29 mouse cellular contexts compared by ENCODE assay signal in genomic region chr9:48653399-48654070, GRCm38 (mm10). TPM values are rescaled to one million over a fixed set of nuclear protein-coding genes. Genes with fewer than 3 reads are reported as not detected.
DNase-seq lines count a peak whose midpoint lies in the region; ATAC-seq and TF ChIP-seq lines count a peak whose summit lies in the region.
"Had no signal": no experiment of that assay in that cellular context is flagged by ENCODE, and none has a peak within 500 bp of the region (broad histone marks: within the 10 kb centered on the region; RNA-seq: fewer than 3 reads in every experiment).

No protein-coding gene starts in this region.

- peaks cover 63% of the 10 kb centered on the region for H3K4me1 ChIP-seq in midbrain, embryonic 11.5 days (ENCODE audit: control insufficient read depth, insufficient read depth, low read length)
- peaks cover 10% of the 10 kb centered on the region for H3K4me1 ChIP-seq in midbrain, embryonic 16.5 days (ENCODE audit: control insufficient read depth, insufficient read depth, low read length)

- whole genome bisulfite sequencing in midbrain, embryonic 11.5 days = 39% methylated on average over 7 of the region's 7 CpGs
- WGBS in midbrain, embryonic 16.5 days = 48% methylated on average over 7 of the region's 7 CpGs

- H3K36me3 ChIP-seq in midbrain, embryonic 11.5 days (ENCODE audit: control insufficient read depth, insufficient read depth, low read length) = no peaks in the 10 kb centered on the region
- H3K36me3 ChIP-seq in midbrain, embryonic 16.5 days (ENCODE audit: control insufficient read depth, insufficient read depth, low read length) = no peaks in the 10 kb centered on the region
- H3K36me3 ChIP-seq: embryonic facial prominence, embryonic 13.5 days; heart, embryonic 15.5 days; hindbrain, embryonic 15.5 days had no signal

- H3K27ac ChIP-seq in gastrocnemius, adult 2 months = peak overlapping the region; percentile 46; the same call in 1 of the 2 replicates
- H3K27ac ChIP-seq in layer of hippocampus, adult 2 months = peak overlapping the region; percentile 46; the same call in 1 of the 2 replicates
- no peak overlapping the region for H3K27ac ChIP-seq in midbrain, embryonic 11.5 days (ENCODE audit: low read depth, low read length)
- H3K27ac ChIP-seq in midbrain, embryonic 16.5 days (ENCODE audit: low read length) = no peak overlapping the region
- H3K27ac ChIP-seq: embryonic facial prominence, embryonic 10.5 days; embryonic facial prominence, embryonic 13.5 days; heart, embryonic 15.5 days; hindbrain, embryonic 15.5 days had no signal

- no peak overlapping the region for H3K4me3 ChIP-seq in gastrocnemius, adult 2 months
- H3K4me3 ChIP-seq in layer of hippocampus, adult 2 months = no peak overlapping the region
- no peak overlapping the region for H3K4me3 ChIP-seq in midbrain, embryonic 11.5 days (ENCODE audit: low read depth, low read length)
- H3K4me3 ChIP-seq in midbrain, embryonic 16.5 days (ENCODE audit: low read depth, low read length) = no peak overlapping the region
- H3K4me3 ChIP-seq: embryonic facial prominence, embryonic 10.5 days; embryonic facial prominence, embryonic 13.5 days; erythroblast, embryonic 14.5 days; heart, embryonic 15.5 days; hindbrain, embryonic 15.5 days had no signal

- ATAC-seq in midbrain, embryonic 11.5 days (ENCODE audit: low FRiP score) = no peak
- no peak for ATAC-seq in midbrain, embryonic 16.5 days
- ATAC-seq: forebrain, embryonic 14.5 days; forebrain, postnatal 0 days; Patski had no signal

- H3K9me3 ChIP-seq in midbrain, embryonic 11.5 days (ENCODE audit: control insufficient read depth, low read length) = no peaks in the 10 kb centered on the region
- H3K9me3 ChIP-seq in midbrain, embryonic 16.5 days (replicated peaks; ENCODE audit: control insufficient read depth, low read length, poor library complexity, severe bottlenecking) = no peaks in the 10 kb centered on the region
- H3K9me3 ChIP-seq: embryonic facial prominence, embryonic 10.5 days; embryonic facial prominence, embryonic 13.5 days; G1E; heart, embryonic 15.5 days; hindbrain, embryonic 15.5 days had no signal

- no peak for DNase-seq in gastrocnemius, adult 2 months
- DNase-seq in gastrocnemius, postnatal 25 days = no peak
- no peak for DNase-seq in layer of hippocampus, adult 2 months (ENCODE audit: low spot score in 2 of 2)
- no peak for DNase-seq in layer of hippocampus, adult 18-20 months (ENCODE audit: low spot score in 2 of 2)
- DNase-seq in midbrain, embryonic 11.5 days (ENCODE audit: low spot score, missing footprints) = peak; percentile 80
- no peak for DNase-seq in left cerebral cortex, postnatal 4 days
- DNase-seq: adrenal gland, adult 2 months; adrenal gland, postnatal 14 days; B cell, adult 2 months; cerebellum, adult 11-12 months; cerebellum, adult 8-10 months; cerebellum, postnatal 10 days; cerebellum, postnatal 36 days; embryo, embryonic 11 days; forebrain, postnatal 0 days; heart, postnatal 10 days; heart, postnatal 36 days had no signal

- peak overlapping the region; percentile 6; the same call in 1 of the 2 replicates for H3K9ac ChIP-seq in midbrain, embryonic 11.5 days (ENCODE audit: low read length)
- H3K9ac ChIP-seq in midbrain, embryonic 16.5 days (ENCODE audit: low read depth, low read length) = no peak overlapping the region
- H3K9ac ChIP-seq: embryonic facial prominence, embryonic 13.5 days; forebrain, postnatal 0 days; heart, embryonic 15.5 days; hindbrain, embryonic 15.5 days had no signal

- no peak for TF ChIP-seq CTCF in gastrocnemius, adult 2 months (IDR thresholded peaks at IDR 0.05)
- no peak for TF ChIP-seq CTCF in layer of hippocampus, adult 2 months (conservative IDR thresholded peaks at IDR 0.05)

- intact Hi-C loops in gastrocnemius, adult 2 months (cut with DNase I) = no loop called here
- intact Hi-C loops in left cerebral cortex, postnatal 4 days (cut with DNase I) = no loop called here

- H3K27me3 ChIP-seq in midbrain, embryonic 11.5 days (ENCODE audit: control insufficient read depth, insufficient read depth, low read length) = no peaks in the 10 kb centered on the region
- no peaks in the 10 kb centered on the region; the same call in 1 of the 2 replicates for H3K27me3 ChIP-seq in midbrain, embryonic 16.5 days (ENCODE audit: control insufficient read depth, insufficient read depth, low read depth, low read length)
- H3K27me3 ChIP-seq: CH12.LX had no signal

- H3K4me2 ChIP-seq in midbrain, embryonic 11.5 days = no peak overlapping the region
- H3K4me2 ChIP-seq in midbrain, embryonic 16.5 days (ENCODE audit: low read length) = no peak overlapping the region
- H3K4me2 ChIP-seq: embryonic facial prominence, embryonic 13.5 days; heart, embryonic 11.5 days; heart, embryonic 15.5 days; hindbrain, embryonic 15.5 days had no signal

RNA-seq across cellular contexts. Expression of gene Nnmt, which starts 48.6 kb away (rescaled TPM):
- total RNA-seq in gastrocnemius, adult 2 months (2021) = 1 to 10 TPM; 1.5 to 3.0 TPM
- total RNA-seq in gastrocnemius, postnatal 25 days (2021) = 1 to 10 TPM; 2.7 to 9.5 TPM
- total RNA-seq in layer of hippocampus, adult 2 months (2021) = 1 to 10 TPM; 1.7 to 1.9 TPM
- total RNA-seq in layer of hippocampus, adult 18-20 months (2021) = 1 to 10 TPM; 2.3 to 2.7 TPM
- 0.94 and 1.2 TPM in 2 replicates for polyA plus RNA-seq in midbrain, embryonic 11.5 days (2014; fragmentation: Nextera tagmentation; extraction: Ambion mirVana)
- polyA plus RNA-seq in midbrain, embryonic 16.5 days (2015; fragmentation: Nextera tagmentation; extraction: Ambion mirVana) = 2.4 and 2.9 TPM in 2 replicates
- total RNA-seq in left cerebral cortex, postnatal 4 days (2021) = 1 to 10 TPM; 7.2 to 8.2 TPM
- total RNA-seq: CH12.LX; granulocyte monocyte progenitor cell, adult 5-6 weeks had no signal
- polyA plus RNA-seq: erythroblast, embryonic 14.5 days; G1E had no signal

Comparison
In these comparisons a context has a peak if more than half of its experiments do, and no peak if none do; other contexts are left out.
1. H3K27ac ChIP-seq: peak in gastrocnemius, adult 2 months (single experiment) and layer of hippocampus, adult 2 months (single experiment); none in midbrain, embryonic 11.5 days (single experiment) and midbrain, embryonic 16.5 days (single experiment).